ENCODE assay signal across 18 mouse cellular contexts in genomic region chr4:150694434-150695108, GRCm38 (mm10). TPM values are rescaled to one million over a fixed set of nuclear protein-coding genes. Genes with fewer than 3 reads are reported as not detected.
DNase-seq lines count a peak whose midpoint lies in the region; ATAC-seq and TF ChIP-seq lines count a peak whose summit lies in the region.
"Had no signal": no experiment of that assay in that cellular context is flagged by ENCODE, and none has a peak within 500 bp of the region (broad histone marks: within the 10 kb centered on the region; RNA-seq: fewer than 3 reads in every experiment).

No protein-coding gene starts in this region.

- H3K27me3 ChIP-seq in heart, embryonic 13.5 days (replicated peaks): 0 out of 2 replicates have a peak, but pooled peaks cover 7% of the 10 kb centered on the region
- no peaks in the 10 kb centered on the region for H3K27me3 ChIP-seq in stomach, embryonic 14.5 days (ENCODE audit: control insufficient read depth, insufficient read depth, low read length)
- no peaks in the 10 kb centered on the region for H3K27me3 ChIP-seq in stomach, postnatal 0 days (ENCODE audit: control insufficient read depth, insufficient read depth, low read length)

- H3K9ac ChIP-seq in heart, embryonic 13.5 days: no peak overlapping the region
- no peak overlapping the region for H3K9ac ChIP-seq in stomach, embryonic 14.5 days (replicated peaks; ENCODE audit: low read depth, low read length)
- no peak overlapping the region for H3K9ac ChIP-seq in stomach, postnatal 0 days (ENCODE audit: low read length)
- H3K9ac ChIP-seq: lung, embryonic 14.5 days had no signal

- H3K9me3 ChIP-seq in heart, embryonic 13.5 days: no peaks in the 10 kb centered on the region
- H3K9me3 ChIP-seq in stomach, embryonic 14.5 days (ENCODE audit: control insufficient read depth, low read depth, low read length): no peaks in the 10 kb centered on the region
- H3K9me3 ChIP-seq in stomach, postnatal 0 days (ENCODE audit: control insufficient read depth, low read length): no peaks in the 10 kb centered on the region

- H3K4me3 ChIP-seq in heart, embryonic 13.5 days: no peak overlapping the region
- H3K4me3 ChIP-seq in stomach, embryonic 14.5 days (ENCODE audit: low read depth, low read length): no peak overlapping the region
- H3K4me3 ChIP-seq in stomach, postnatal 0 days (ENCODE audit: low read depth, low read length): no peak overlapping the region
- H3K4me3 ChIP-seq: gastrocnemius, adult 2 months had no signal

- intact Hi-C loops in heart, postnatal 36 days (cut with DNase I): loop anchor here (5.0 kb wide), 1 partner anchor 158 kb away; the partner anchor contains the start of gene Errfi1

- TF ChIP-seq CTCF in stomach, postnatal 0 days (IDR thresholded peaks at IDR 0.05; ENCODE audit: low read depth): no peak

- TF ChIP-seq EP300 in stomach, postnatal 0 days (optimal IDR thresholded peaks at IDR 0.05): no peak

- WGBS in heart, embryonic 13.5 days: 56% methylated on average over 10 of the region's 10 CpGs
- WGBS in stomach, embryonic 14.5 days: 63% methylated on average over 10 of the region's 10 CpGs
- 61% methylated on average over 10 of the region's 10 CpGs for WGBS in stomach, postnatal 0 days

- no peak overlapping the region for H3K27ac ChIP-seq in heart, embryonic 13.5 days (replicated peaks)
- no peak overlapping the region for H3K27ac ChIP-seq in stomach, embryonic 14.5 days (ENCODE audit: low read length)
- no peak overlapping the region for H3K27ac ChIP-seq in stomach, postnatal 0 days (replicated peaks)
- H3K27ac ChIP-seq: gastrocnemius, adult 2 months had no signal

- peak; percentile 18; the same call in 1 of the 2 replicates for ATAC-seq in heart, embryonic 13.5 days (ENCODE audit: extremely low read depth, insufficient number of reproducible peaks, low FRiP score, low TSS enrichment)
- 0 out of 2 replicates have a peak, but pooled peaks have one; percentile 33 for ATAC-seq in stomach, embryonic 14.5 days (ENCODE audit: insufficient number of reproducible peaks, insufficient read depth, low FRiP score, low read depth)
- ATAC-seq in stomach, postnatal 0 days (ENCODE audit: low FRiP score, low TSS enrichment): no peak
- ATAC-seq: activated CD4-positive, CD25-positive, alpha-beta regulatory T cell, adult 4 months; CD4-positive, CD25-positive, alpha-beta regulatory T cell, adult 4 months; forebrain, embryonic 16.5 days; hindbrain, embryonic 16.5 days had no signal

- peaks cover 9% of the 10 kb centered on the region; the same call in 1 of the 2 replicates for H3K4me1 ChIP-seq in heart, embryonic 13.5 days
- H3K4me1 ChIP-seq in stomach, embryonic 14.5 days (ENCODE audit: control insufficient read depth, insufficient read depth, low read length): no peaks in the 10 kb centered on the region
- no peaks in the 10 kb centered on the region for H3K4me1 ChIP-seq in stomach, postnatal 0 days (replicated peaks; ENCODE audit: control insufficient read depth, insufficient read depth)

- H3K36me3 ChIP-seq in heart, embryonic 13.5 days: no peaks in the 10 kb centered on the region
- no peaks in the 10 kb centered on the region for H3K36me3 ChIP-seq in stomach, embryonic 14.5 days (ENCODE audit: control insufficient read depth, insufficient read depth, low read length)
- H3K36me3 ChIP-seq in stomach, postnatal 0 days (ENCODE audit: control insufficient read depth, insufficient read depth, low read length): no peaks in the 10 kb centered on the region

- H3K4me2 ChIP-seq in heart, embryonic 13.5 days: no peak overlapping the region
- no peak overlapping the region for H3K4me2 ChIP-seq in stomach, embryonic 14.5 days (replicated peaks; ENCODE audit: low read depth, low read length)
- no peak overlapping the region for H3K4me2 ChIP-seq in stomach, postnatal 0 days (replicated peaks; ENCODE audit: low read depth)
- H3K4me2 ChIP-seq: lung, embryonic 14.5 days had no signal

- DNase-seq in heart, postnatal 36 days: no peak
- DNase-seq in stomach, postnatal 0 days (ENCODE audit: low spot score): no peak
- DNase-seq in induced T-regulatory cell, adult 2 months (ENCODE audit: low read depth): peak; percentile 29
- DNase-seq in embryo, embryonic 10 days (ENCODE audit: low spot score): no peak
- no peak for DNase-seq in right cerebral cortex, adult 2 months (ENCODE audit: low spot score in 2 of 2)
- DNase-seq: cerebellum, postnatal 10 days; gastrocnemius, adult 2 months; kidney, adult 8-10 months; lung, embryonic 14.5 days; retina, postnatal 1 day; thymus, postnatal 4 days had no signal

RNA-seq across cellular contexts. Expression of gene Slc45a1, which starts 42.6 kb away (rescaled TPM):
- 0.05 and 0.08 TPM in 2 replicates for polyA plus RNA-seq in heart, embryonic 13.5 days (2015; fragmentation: Nextera tagmentation; extraction: Ambion mirVana)
- not detected for total RNA-seq in heart, postnatal 36 days (2021)
- polyA plus RNA-seq in stomach, embryonic 14.5 days (2014; fragmentation: Nextera tagmentation; extraction: Ambion mirVana): 0.71 and 1.6 TPM in 2 replicates
- 0.63 and 0.64 TPM in 2 replicates for polyA plus RNA-seq in stomach, postnatal 0 days (2015; fragmentation: Nextera tagmentation; extraction: Ambion mirVana)
- total RNA-seq: gastrocnemius, adult 2 months; monocyte, adult 5-6 weeks had no signal
- polyA plus RNA-seq: CD4-positive, CD25-positive, alpha-beta regulatory T cell, adult 4 months; lung, embryonic 14.5 days had no signal
